Mouse (Mus musculus): ENCODE data around the gene Sema5b. TPM values are rescaled to one million over a fixed set of nuclear protein-coding genes. Genes with fewer than 3 reads are reported as not detected.

The Sema5b gene
- total and polyA plus RNA-seq, 3 experiments: not detected

DNA sequence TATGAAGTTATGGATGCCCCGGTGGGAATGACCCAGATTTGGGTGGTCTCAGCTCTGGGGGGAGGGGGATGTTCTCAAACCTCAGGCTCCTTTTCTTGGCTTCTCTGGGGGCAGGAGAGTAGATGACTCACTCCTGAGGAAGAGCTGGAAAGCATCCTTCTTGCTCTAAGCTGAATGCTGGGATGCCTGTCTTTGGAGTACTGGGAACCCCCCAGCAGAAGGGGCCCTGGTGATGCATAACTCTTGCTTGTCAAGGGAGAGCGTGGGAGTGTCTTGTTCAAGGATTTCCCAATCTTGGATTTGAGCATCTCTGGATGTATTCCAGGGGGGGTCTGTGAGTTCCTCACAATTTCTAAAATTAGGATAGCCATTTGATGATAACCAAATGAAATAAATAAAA is 82.1 kb downstream of the Sema5b start (continued):
- no peak for TF ChIP-seq CHD2 (IDR thresholded peaks at IDR 0.05; ENCODE audit: low read length)

DNA sequence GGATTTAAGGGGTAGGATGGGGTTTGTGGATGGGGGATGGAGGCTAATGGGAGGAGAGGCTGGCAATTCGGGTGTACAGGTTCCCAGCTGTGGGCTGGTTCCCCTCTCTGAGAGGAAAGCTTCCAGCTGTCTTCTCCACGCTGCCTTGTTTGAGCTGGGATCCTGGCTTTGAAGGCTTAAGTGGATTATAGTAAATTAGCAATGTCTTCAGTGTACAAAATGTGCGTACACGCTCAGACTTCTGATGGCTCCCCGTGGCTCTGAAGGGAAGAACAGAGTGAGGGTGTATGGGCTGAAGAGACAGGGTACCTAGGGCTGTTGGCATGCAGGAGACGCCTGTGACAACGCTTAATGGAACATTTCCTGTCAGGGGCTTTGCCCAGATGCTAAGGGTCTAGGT is 83.0 kb downstream of the Sema5b start:
- no peak for DNase-seq (ENCODE audit: low read depth, low spot score)
- H3K27me3 ChIP-seq (ENCODE audit: control insufficient read depth in 1 of 2, insufficient read depth in 2 of 2, low read length in 2 of 2): no peaks in the 10 kb centered on the region; a peak in 1 of 4 replicates

DNA sequence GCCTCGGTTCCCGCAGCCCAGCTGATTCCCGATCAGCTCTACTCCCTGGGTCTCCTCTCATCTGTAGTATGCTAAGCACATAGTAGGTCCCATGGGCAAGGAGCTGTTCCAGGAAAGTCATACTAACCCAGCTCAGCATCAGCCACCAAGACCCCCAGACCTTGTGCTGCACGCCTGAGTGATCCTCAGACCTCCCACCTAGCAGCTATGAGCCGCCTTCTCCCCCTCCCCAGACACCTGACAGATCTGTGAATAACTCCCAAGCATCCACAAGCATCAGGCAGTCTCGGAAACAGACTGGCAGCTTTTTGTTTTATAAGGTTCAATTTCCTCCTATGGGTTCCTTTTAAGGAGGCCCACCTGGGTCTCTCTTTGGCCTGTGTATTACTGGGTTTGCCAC is 83.9 kb downstream of the Sema5b start:
- H3K79me2 ChIP-seq (ENCODE audit: control insufficient read depth, insufficient read depth, low read length, poor library complexity): no peaks in the 10 kb centered on the region
- H3K27ac ChIP-seq (ENCODE audit: control insufficient read depth, low read depth, low read length): no peak overlapping the region
- H3K9me3 ChIP-seq (replicated peaks; ENCODE audit: insufficient read depth, low read length): no peaks in the 10 kb centered on the region
- TF ChIP-seq ETS1 (IDR thresholded peaks at IDR 0.05; ENCODE audit: low read depth, low read length): no peak
- TF ChIP-seq ZKSCAN1 (IDR thresholded peaks at IDR 0.05; ENCODE audit: low read depth, low read length): no peak
- no peak for TF ChIP-seq KAT2A (conservative IDR thresholded peaks at IDR 0.05; ENCODE audit: low read depth, low read length)
- no peak for TF ChIP-seq TCF12 (IDR thresholded peaks at IDR 0.05; ENCODE audit: low read depth, low read length)
- TF ChIP-seq TAL1 (IDR thresholded peaks at IDR 0.05; ENCODE audit: low read length): no peak
- TF ChIP-seq MYC (IDR thresholded peaks at IDR 0.05; ENCODE audit: low read depth, low read length): no peak
- TF ChIP-seq MEF2A (IDR thresholded peaks at IDR 0.05; ENCODE audit: extremely low read depth, insufficient replicate concordance, low read depth, low read length, poor library complexity, severe bottlenecking): no peak
- no peak for TF ChIP-seq POLR2AphosphoS5 (IDR thresholded peaks at IDR 0.05; ENCODE audit: borderline replicate concordance, low read depth, low read length)
- TF ChIP-seq ELF1 (IDR thresholded peaks at IDR 0.05; ENCODE audit: low read depth, low read length): no peak
- no peak for TF ChIP-seq RAD21 (IDR thresholded peaks at IDR 0.05; ENCODE audit: low read depth, low read length)
- TF ChIP-seq POLR2AphosphoS2 (IDR thresholded peaks at IDR 0.05; ENCODE audit: low read length): no peak
- no peak for TF ChIP-seq RCOR1 (IDR thresholded peaks at IDR 0.05; ENCODE audit: low read depth, low read length)
- TF ChIP-seq HCFC1 (IDR thresholded peaks at IDR 0.05; ENCODE audit: low read depth, low read length): no peak
- no peak for TF ChIP-seq CHD1 (IDR thresholded peaks at IDR 0.05; ENCODE audit: low read depth, low read length)
- no peak for TF ChIP-seq BHLHE40 (IDR thresholded peaks at IDR 0.05; ENCODE audit: borderline replicate concordance, low read depth, low read length)
- no peak for TF ChIP-seq TBP (IDR thresholded peaks at IDR 0.05; ENCODE audit: low read depth, low read length)
- TF ChIP-seq ZMIZ1 (IDR thresholded peaks at IDR 0.05; ENCODE audit: low read depth, low read length): no peak
- TF ChIP-seq NRF1 (IDR thresholded peaks at IDR 0.05; ENCODE audit: insufficient read depth, low read depth, low read length, poor library complexity, severe bottlenecking): no peak
- no peaks in the 10 kb centered on the region for H3K4me1 ChIP-seq (ENCODE audit: control insufficient read depth in 1 of 2, insufficient read depth in 2 of 2, low read length in 2 of 2)
- no peak overlapping the region for H3K4me3 ChIP-seq (ENCODE audit: control insufficient read depth in 1 of 2, insufficient read depth in 1 of 2, low read depth in 2 of 2, low read length in 2 of 2)
- H3K9ac ChIP-seq (ENCODE audit: control insufficient read depth, low read depth, low read length, poor library complexity, severe bottlenecking): no peak overlapping the region
- no peak for DNase-seq (ENCODE audit: low read depth, low spot score)
- no peaks in the 10 kb centered on the region for H3K36me3 ChIP-seq (ENCODE audit: control insufficient read depth in 1 of 2, insufficient read depth in 2 of 2, low read length in 2 of 2)
- H3K27me3 ChIP-seq (ENCODE audit: control insufficient read depth in 1 of 2, insufficient read depth in 2 of 2, low read length in 2 of 2): no peaks in the 10 kb centered on the region; a peak in 1 of 4 replicates

More for the DNA sequence above, 83.0 kb downstream of the Sema5b start:
- Histone ChIP-seq H3K79me2 (ENCODE audit: control insufficient read depth, insufficient read depth, low read length, poor library complexity) (no peaks in the 10 kb centered on the region), H3K36me3 (ENCODE audit: control insufficient read depth in 1 of 2, insufficient read depth in 2 of 2, low read length in 2 of 2) (no peaks in the 10 kb centered on the region), H3K9me3 (replicated peaks; ENCODE audit: insufficient read depth, low read length) (no peaks in the 10 kb centered on the region), H3K4me3 (ENCODE audit: control insufficient read depth in 1 of 2, insufficient read depth in 1 of 2, low read depth in 2 of 2, low read length in 2 of 2) (no peak overlapping the region), H3K27ac (ENCODE audit: control insufficient read depth, low read depth, low read length) (no peak overlapping the region), H3K4me1 (ENCODE audit: control insufficient read depth in 1 of 2, insufficient read depth in 2 of 2, low read length in 2 of 2) (no peaks in the 10 kb centered on the region), H3K9ac (ENCODE audit: control insufficient read depth, low read depth, low read length, poor library complexity, severe bottlenecking) (no peak overlapping the region)
- TF ChIP-seq MAX (IDR thresholded peaks at IDR 0.05; ENCODE audit: low read length): no peak
- no peak for TF ChIP-seq MEF2A (IDR thresholded peaks at IDR 0.05; ENCODE audit: extremely low read depth, insufficient replicate concordance, low read depth, low read length, poor library complexity, severe bottlenecking)
- no peak for TF ChIP-seq MAFK (IDR thresholded peaks at IDR 0.05; ENCODE audit: borderline replicate concordance, low read depth, low read length)
